Mouse (Mus musculus): Measurements from ENCODE around the gene Atcay. TPM values are rescaled to one million over a fixed set of nuclear protein-coding genes. Genes with fewer than 3 reads are reported as not detected.
"Not testable (repeated sequence)": the region's sequence is repeated elsewhere in the genome, so short reads cannot be mapped to it uniquely, and the experiment has no call there.

Atcay gene
- polyA plus RNA-seq, 1 experiment from 2014 or later: 0.04 TPM

DNA sequence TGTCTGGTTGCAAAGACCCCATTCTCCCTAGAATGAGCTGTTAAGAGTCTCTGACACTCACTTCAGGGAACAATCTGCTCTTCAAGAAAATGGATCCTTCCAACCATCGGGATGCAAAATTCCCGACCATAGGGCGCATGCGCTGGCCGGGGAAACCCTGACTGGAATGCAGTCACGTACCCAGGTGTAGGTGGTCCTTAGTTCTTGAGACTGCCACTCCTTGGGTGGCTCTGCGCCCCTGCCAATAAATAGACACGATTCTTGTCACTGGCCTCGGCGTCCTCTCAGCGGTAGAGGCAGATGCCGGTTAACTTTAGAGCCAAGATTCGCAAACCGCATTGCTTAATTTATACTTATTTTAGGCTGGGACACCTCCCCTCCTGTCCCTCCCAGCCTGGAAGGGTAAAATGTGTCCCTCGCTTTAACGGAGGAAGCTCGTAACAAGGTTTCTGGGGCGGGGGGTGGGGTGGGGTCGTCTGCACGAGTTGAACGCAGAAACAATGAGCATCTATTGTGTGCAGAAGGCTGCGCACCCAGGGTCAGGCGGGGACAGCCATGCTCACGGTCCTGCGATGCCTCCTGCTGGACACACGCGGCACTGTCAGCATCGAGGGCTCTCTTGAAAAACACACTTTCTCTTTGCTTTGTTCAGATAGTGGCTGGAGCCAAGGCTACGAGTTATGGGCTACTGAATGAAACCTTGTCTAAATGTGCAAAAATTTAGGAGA lies 55.9 kb downstream of the Atcay start:
- TF ChIP-seq CTCF (IDR thresholded peaks at IDR 0.05): no peak

DNA sequence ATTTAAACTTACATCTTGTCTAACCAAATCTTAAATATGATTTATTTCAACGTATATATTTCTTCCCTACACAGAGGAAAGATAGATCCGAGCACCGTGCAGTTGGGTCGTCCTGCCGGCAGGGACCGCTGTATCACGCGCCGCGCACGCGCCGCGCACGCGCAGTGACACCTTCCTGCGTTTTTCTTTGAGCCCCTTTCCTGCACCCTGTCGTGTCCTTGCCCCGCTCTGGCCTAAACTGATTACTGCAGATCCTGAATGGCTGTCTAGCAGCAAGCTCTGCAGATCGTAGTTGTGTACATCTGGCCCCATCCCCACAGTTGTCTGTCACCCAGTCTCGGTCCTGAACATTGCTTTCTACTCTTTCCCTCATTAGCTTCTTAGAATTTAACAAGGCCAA lies 57.5 kb downstream of the Atcay start:
- TF ChIP-seq CTCF (IDR thresholded peaks at IDR 0.05): no peak
- in situ Hi-C loops (cut with MboI; ENCODE audit: low pct_unique_long_range_greater_than_20kb): loop anchor here (10.0 kb wide), 2 partner anchors 98 to 248 kb away; partner anchors contain the start of gene Thop1
- ATAC-seq (no peak), DNase-seq (ENCODE audit: low read depth, low spot score) (no peak)
- CTCF ChIA-PET: interaction anchor here (0.7 to 0.8 kb wide), 2 partner anchors 9 to 91 kb away, joined by 3 read pairs; no protein-coding TSS in a partner anchor
- POLR2A ChIA-PET: interaction anchor here (0.7 to 1.2 kb wide), 4 partner anchors 38 to 91 kb away, joined by 3 read pairs; partner anchors contain the start of gene Zbtb7a
- no peaks in the 10 kb centered on the region for H3K27me3 ChIP-seq

More for the DNA sequence above, 55.9 kb downstream of the Atcay start:
- no peaks in the 10 kb centered on the region for H3K27me3 ChIP-seq
- ChIA-PET CTCF (interaction anchor here (1.0 to 1.3 kb wide), 3 partner anchors 93 to 134 kb away, joined by 3 to 4 read pairs (median 3); no protein-coding TSS in a partner anchor), POLR2A (no interaction called here)
- in situ Hi-C loops (cut with MboI; ENCODE audit: low pct_unique_long_range_greater_than_20kb): loop anchor here (5.0 to 10.0 kb wide), 3 partner anchors 100 to 250 kb away; partner anchors contain the start of gene Thop1
- DNase-seq (ENCODE audit: low read depth, low spot score) (no peak), ATAC-seq (no peak)

GRCm38 (mm10) chr10:81169411-81169900 lies 61.2 kb downstream of the Atcay start:
- DNase-seq (ENCODE audit: low read depth, low spot score); H3K27me3 ChIP-seq; in situ Hi-C loops (cut with MboI; ENCODE audit: low pct_unique_long_range_greater_than_20kb); ATAC-seq; CTCF ChIA-PET: not testable (repeated sequence)
- POLR2A ChIA-PET: interaction anchor here (0.7 to 1.5 kb wide), 6 partner anchors 14 to 217 kb away, joined by 3 to 7 read pairs (median 4); no protein-coding TSS in a partner anchor

GRCm38 (mm10) chr10:81168521-81169244 lies 62.0 kb downstream of the Atcay start:
- no peaks in the 10 kb centered on the region for H3K27me3 ChIP-seq
- POLR2A ChIA-PET: interaction anchor here (1.2 to 1.5 kb wide), 3 partner anchors 13 to 26 kb away, joined by 3 to 7 read pairs (median 4); no protein-coding TSS in a partner anchor
- in situ Hi-C loops (cut with MboI; ENCODE audit: low pct_unique_long_range_greater_than_20kb): no loop called here
- TF ChIP-seq CTCF (IDR thresholded peaks at IDR 0.05): no peak
- ATAC-seq: no peak
- CTCF ChIA-PET: no interaction called here
- DNase-seq (ENCODE audit: low read depth, low spot score): no peak

DNA sequence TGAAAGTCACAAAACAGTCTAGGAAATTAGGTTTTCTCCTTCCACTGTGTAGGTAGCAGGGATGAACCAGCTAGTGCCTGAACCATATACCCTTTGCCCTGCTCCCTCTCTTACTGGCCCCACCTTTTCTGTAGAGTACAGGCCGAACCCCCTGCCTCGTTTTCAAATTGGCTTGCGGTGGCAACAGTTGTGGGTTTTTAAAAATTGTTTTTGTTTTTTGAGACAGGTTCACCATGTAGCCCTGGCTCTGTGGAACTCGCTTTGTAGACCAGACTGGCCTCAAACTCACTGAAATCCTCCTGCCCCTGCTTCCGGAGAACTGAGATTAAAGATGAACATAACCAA lies 62.6 kb downstream of the Atcay start:
- no peaks in the 10 kb centered on the region for H3K27me3 ChIP-seq
- no peak for DNase-seq (ENCODE audit: low read depth, low spot score)
- peak; percentile 6 for ATAC-seq
- ChIA-PET CTCF (no interaction called here), POLR2A (interaction anchor here (1.5 kb wide), 1 partner anchor 13 kb away, joined by 3 read pairs; no protein-coding TSS in a partner anchor)
- in situ Hi-C loops (cut with MboI; ENCODE audit: low pct_unique_long_range_greater_than_20kb): no loop called here
- TF ChIP-seq CTCF (IDR thresholded peaks at IDR 0.05): no peak

GRCm38 (mm10) chr10:81167200-81168086 lies 63.2 kb downstream of the Atcay start, which contains the start of gene Pias4:
Gene Pias4 (minus strand): TSS chr10:81167923.
- TF ChIP-seq CTCF (IDR thresholded peaks at IDR 0.05): no peak
- in situ Hi-C loops (cut with MboI; ENCODE audit: low pct_unique_long_range_greater_than_20kb): no loop called here
- ATAC-seq (peak; percentile 70), DNase-seq (ENCODE audit: low read depth, low spot score) (peak; percentile 98)
- CTCF ChIA-PET: no interaction called here
- no peaks in the 10 kb centered on the region for H3K27me3 ChIP-seq
- POLR2A ChIA-PET: interaction anchor here (0.6 to 1.0 kb wide), 3 partner anchors 9 to 30 kb away, joined by 3 to 5 read pairs (median 3); no protein-coding TSS in a partner anchor

DNA sequence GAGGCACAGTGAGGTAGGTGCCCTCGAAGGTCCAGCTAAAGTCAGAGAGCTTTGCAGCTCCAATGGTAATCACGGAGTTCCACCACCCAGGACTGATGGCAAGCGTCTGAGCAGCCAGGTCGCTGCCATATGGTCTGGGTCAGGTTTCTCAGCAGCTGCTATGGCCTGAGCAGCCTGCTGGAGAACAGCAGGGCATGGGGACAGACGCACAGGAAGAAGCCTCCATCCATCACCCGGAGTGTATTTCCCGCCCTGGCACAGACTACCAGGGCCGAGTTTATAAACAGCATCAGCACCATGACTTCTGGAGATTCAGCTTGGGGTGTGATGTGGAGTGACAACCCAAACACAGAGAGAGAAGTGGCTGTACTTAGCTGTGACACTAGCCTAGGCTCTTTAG lies 65.5 kb downstream of the Atcay start:
- TF ChIP-seq CTCF (IDR thresholded peaks at IDR 0.05): no peak
- in situ Hi-C loops (cut with MboI; ENCODE audit: low pct_unique_long_range_greater_than_20kb): no loop called here
- no peaks in the 10 kb centered on the region for H3K27me3 ChIP-seq
- DNase-seq (ENCODE audit: low read depth, low spot score) (no peak), ATAC-seq (no peak)
- CTCF ChIA-PET: interaction anchor here (1.4 kb wide), 1 partner anchor 13 kb away, joined by 5 read pairs; no protein-coding TSS in a partner anchor
- POLR2A ChIA-PET: interaction anchor here (3.5 kb wide), 1 partner anchor 12 kb away, joined by 29 read pairs; no protein-coding TSS in a partner anchor

- POLR2A ChIA-PET: no interaction called here
- no peak for TF ChIP-seq CTCF (IDR thresholded peaks at IDR 0.05)
- DNase-seq (ENCODE audit: low read depth, low spot score) (no peak), ATAC-seq (no peak)
- in situ Hi-C loops (cut with MboI; ENCODE audit: low pct_unique_long_range_greater_than_20kb): no loop called here
- H3K27me3 ChIP-seq: no peaks in the 10 kb centered on the region
- CTCF ChIA-PET: interaction anchor here (0.7 kb wide), 1 partner anchor 34 kb away, joined by 3 read pairs; no protein-coding TSS in a partner anchor
These were observed 68.3 kb downstream of the Atcay start for GRCm38 (mm10) chr10:81162318-81162652.

DNA sequence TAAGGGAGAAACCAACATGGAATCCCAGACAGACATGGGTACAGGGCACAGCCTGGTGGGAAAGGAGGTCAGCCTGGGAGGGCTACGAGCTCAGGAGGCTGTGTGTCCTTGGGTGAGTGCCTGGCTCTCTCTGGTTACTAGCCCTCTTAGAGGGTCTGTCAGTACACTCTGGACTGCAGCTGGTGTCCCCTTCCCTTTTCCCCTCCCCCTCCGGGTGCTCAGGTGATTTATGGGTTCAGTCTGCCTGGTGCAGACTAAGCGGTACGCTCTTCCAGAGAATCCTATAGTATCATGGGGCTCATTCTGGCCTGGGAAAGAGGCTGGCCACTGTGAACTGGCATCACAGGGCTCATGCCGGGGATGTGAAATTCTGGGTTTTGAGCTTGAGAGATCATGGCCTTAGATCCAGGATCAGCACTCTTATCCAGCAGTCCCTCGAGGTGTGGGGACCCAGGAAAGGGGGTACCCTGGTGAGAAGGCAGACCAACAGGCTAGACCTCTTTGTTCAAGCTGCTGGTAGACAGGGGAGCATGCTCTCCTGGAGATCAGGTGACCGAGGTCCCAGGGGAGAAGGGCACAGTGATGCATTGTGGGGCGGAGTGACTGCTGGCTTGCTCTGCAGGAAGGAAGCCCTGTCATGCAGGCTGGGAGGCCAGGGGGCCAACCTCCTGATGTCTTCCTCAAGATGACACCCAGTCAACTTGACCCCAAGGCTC lies 68.9 kb downstream of the Atcay start:
- ChIA-PET CTCF (no interaction called here), POLR2A (no interaction called here)
- no peak for TF ChIP-seq CTCF (IDR thresholded peaks at IDR 0.05)
- ATAC-seq (no peak), DNase-seq (ENCODE audit: low read depth, low spot score) (no peak)
- H3K27me3 ChIP-seq: no peaks in the 10 kb centered on the region
- in situ Hi-C loops (cut with MboI; ENCODE audit: low pct_unique_long_range_greater_than_20kb): no loop called here

All from Patski (cell line).